Mouse (Mus musculus) central nervous system, embryonic 14 days (tissue): ENCODE data around the gene Glipr2. TPM values are rescaled to one million over a fixed set of nuclear protein-coding genes. Genes with fewer than 3 reads are reported as not detected.

ENCODE experiments used
- polyA plus RNA-seq: library from polyadenylated mRNA; depleted of rRNA; stranded (reverse); fragments of >200 nt; gene quantifications from 2 replicates; pipeline ENCODE4 v1.2.3, GENCODE M21; 2012; rRNA removed

Gene Glipr2
- polyA plus RNA-seq = 24.4 and 31.2 TPM in 2 replicates

DNA sequence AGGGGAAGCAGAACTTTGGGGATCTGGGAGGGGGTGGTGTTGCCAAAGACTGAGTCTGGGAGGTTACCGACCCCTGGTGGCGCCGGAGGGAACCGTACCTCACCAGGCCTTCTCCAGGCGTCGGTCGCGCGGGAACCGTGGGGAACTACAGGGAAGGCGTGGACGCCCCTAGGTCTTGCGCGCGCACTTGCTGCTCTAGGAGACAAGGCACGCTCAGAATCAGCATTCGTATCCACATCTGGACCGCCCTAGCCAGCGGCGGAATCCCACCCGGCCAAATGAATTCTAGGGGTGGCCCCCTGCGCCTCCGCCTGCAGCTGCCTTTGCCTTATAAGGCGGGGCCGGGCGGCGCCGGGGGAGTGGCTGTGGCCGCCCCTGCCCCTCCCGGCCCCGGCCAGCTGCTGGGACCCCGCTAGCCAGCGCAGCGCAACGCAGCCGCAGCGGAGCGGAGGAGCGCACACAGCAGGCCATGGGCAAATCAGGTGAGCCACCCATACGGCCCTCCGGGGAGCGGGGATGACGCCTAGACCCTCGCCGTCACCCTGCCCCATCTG is at the start of gene Glipr2:
Glipr2 (plus strand) TSS at position 110 of the 554 bp plus-strand sequence.

DNA sequence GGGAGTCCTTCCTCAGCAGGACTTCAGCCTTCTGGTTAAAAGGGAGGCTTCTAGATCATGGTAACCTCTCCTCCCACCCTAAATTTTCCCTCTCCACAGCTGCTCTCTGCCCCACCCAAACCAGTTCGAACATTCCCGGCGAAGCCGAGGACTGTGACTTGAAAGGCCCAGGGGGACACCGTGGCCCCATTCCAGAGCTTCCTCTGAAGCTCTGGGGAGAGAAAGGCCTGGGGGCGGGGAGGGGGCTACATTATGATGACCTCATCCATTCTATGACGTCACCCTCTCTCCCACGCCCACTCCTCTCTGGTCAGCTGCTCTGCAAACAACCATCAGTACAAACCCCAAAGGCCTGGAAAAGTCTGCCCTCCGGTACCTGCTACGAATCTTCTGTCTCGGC is 26.0 kb downstream of the Glipr2 start, which contains the start of gene Ccin:
Ccin (plus strand) TSS at position 303 of the 400 bp plus-strand sequence.

DNA sequence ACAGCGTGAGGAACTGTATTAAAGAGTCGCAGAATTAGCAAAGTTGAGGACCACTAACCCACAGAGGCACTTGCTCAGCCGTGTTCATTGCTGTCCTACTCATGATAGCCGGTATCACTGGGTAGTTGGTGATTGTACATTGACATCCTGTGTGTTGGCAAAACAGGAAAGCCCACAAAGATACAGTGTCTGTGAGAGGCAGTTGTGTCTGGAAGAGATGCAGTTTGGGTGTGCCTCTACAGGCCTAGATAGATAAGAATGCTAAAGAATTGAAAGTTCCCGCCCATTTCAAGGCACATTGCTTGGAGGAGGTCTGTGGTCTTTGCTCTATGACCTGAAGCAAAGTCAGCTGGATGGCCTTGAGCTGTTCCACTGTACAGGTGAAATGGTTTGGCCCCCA is 46.9 kb downstream of the Glipr2 start, which contains the start of gene Clta:
Clta (plus strand) TSS at position 327 of the 400 bp plus-strand sequence.

Other genes with a start within 250 kb of the Glipr2 start
- gene Olfr71, start 247.1 kb upstream of the Glipr2 start, polyA plus RNA-seq = not detected in 2 replicates
- 0.37 and 0.76 TPM in 2 replicates for gene Hrct1, start 230.2 kb upstream of the Glipr2 start, polyA plus RNA-seq
- gene Spaar, start 227.4 kb upstream of the Glipr2 start, polyA plus RNA-seq = 0.09 and 0.16 TPM in 2 replicates
- gene Olfr159, start 186.4 kb upstream of the Glipr2 start, polyA plus RNA-seq = not detected in 2 replicates
- gene Olfr156, start 133.5 kb upstream of the Glipr2 start, polyA plus RNA-seq = not detected in 2 replicates
- not detected in 2 replicates for gene Olfr157, start 117.2 kb upstream of the Glipr2 start, polyA plus RNA-seq
- not detected in 2 replicates for gene Olfr155, start 105.8 kb upstream of the Glipr2 start, polyA plus RNA-seq
- gene Reck, start 81.9 kb upstream of the Glipr2 start, polyA plus RNA-seq = 17.9 and 28.9 TPM in 2 replicates
- 0.12 and 0.24 TPM in 2 replicates for gene Ccin, start 26.1 kb downstream of the Glipr2 start, polyA plus RNA-seq
- 471 and 505 TPM in 2 replicates for gene Clta, start 47.1 kb downstream of the Glipr2 start, polyA plus RNA-seq
- gene Gne, start 126.8 kb downstream of the Glipr2 start, polyA plus RNA-seq = 14.1 and 17.2 TPM in 2 replicates